19 mouse cellular contexts compared by ENCODE assay signal in genomic region chr8:48944177-48944576, GRCm38 (mm10).
"Had no signal": no experiment of that assay in that cellular context is flagged by ENCODE, and none has a peak within 500 bp of the region (broad histone marks: within the 10 kb centered on the region; RNA-seq: fewer than 3 reads in every experiment).

No protein-coding gene starts in this region.

- H3K27ac ChIP-seq: liver, embryonic 15.5 days; lung, embryonic 15.5 days; macrophage; midbrain, embryonic 13.5 days; midbrain, embryonic 15.5 days; neural tube, embryonic 12.5 days had no signal

- ATAC-seq: liver, postnatal 0 days; lung, postnatal 0 days; midbrain, embryonic 13.5 days; midbrain, embryonic 15.5 days had no signal

- H3K27me3 ChIP-seq: liver, embryonic 15.5 days; lung, embryonic 15.5 days; megakaryocyte, embryonic 14.5 days; midbrain, embryonic 15.5 days; neural tube, embryonic 12.5 days had no signal

- H3K4me1 ChIP-seq: liver, embryonic 15.5 days; lung, embryonic 15.5 days; megakaryocyte, embryonic 14.5 days; midbrain, embryonic 13.5 days; midbrain, embryonic 15.5 days had no signal

- H3K36me3 ChIP-seq: liver, embryonic 15.5 days; lung, embryonic 15.5 days; midbrain, embryonic 13.5 days; midbrain, embryonic 15.5 days; neural tube, embryonic 12.5 days had no signal

- H3K4me2 ChIP-seq: liver, embryonic 15.5 days; lung, embryonic 15.5 days; midbrain, embryonic 11.5 days; midbrain, embryonic 13.5 days; midbrain, embryonic 15.5 days; neural tube, embryonic 12.5 days had no signal

- H3K9ac ChIP-seq: liver, embryonic 15.5 days; liver, postnatal 0 days; lung, embryonic 15.5 days; midbrain, embryonic 13.5 days; midbrain, embryonic 15.5 days; neural tube, embryonic 12.5 days had no signal

- H3K4me3 ChIP-seq: liver, embryonic 15.5 days; lung, embryonic 15.5 days; megakaryocyte, embryonic 14.5 days; midbrain, embryonic 13.5 days; midbrain, embryonic 15.5 days; neural tube, embryonic 12.5 days had no signal

- DNase-seq: liver, postnatal 0 days; lung, adult 2 months; lung, postnatal 14 days; lung, postnatal 36 days; right cerebral cortex, postnatal 14 days; right cerebral cortex, postnatal 4 days; spleen, adult 18-20 months; thymus, adult 18-20 months; thymus, postnatal 14 days; thymus, postnatal 36 days had no signal

- H3K9me3 ChIP-seq: liver, embryonic 15.5 days; lung, embryonic 15.5 days; midbrain, embryonic 13.5 days; midbrain, embryonic 15.5 days; neural tube, embryonic 12.5 days had no signal
